Mouse (Mus musculus): Measurements from ENCODE around the gene Baiap2. TPM values are rescaled to one million over a fixed set of nuclear protein-coding genes. Genes with fewer than 3 reads are reported as not detected.
A peak's percentile ranks its signal among the peaks of the same experiment; 100 is the strongest.

The Baiap2 gene
- polyA plus RNA-seq, 1 experiment from 2014 or later = 11.2 TPM

DNA sequence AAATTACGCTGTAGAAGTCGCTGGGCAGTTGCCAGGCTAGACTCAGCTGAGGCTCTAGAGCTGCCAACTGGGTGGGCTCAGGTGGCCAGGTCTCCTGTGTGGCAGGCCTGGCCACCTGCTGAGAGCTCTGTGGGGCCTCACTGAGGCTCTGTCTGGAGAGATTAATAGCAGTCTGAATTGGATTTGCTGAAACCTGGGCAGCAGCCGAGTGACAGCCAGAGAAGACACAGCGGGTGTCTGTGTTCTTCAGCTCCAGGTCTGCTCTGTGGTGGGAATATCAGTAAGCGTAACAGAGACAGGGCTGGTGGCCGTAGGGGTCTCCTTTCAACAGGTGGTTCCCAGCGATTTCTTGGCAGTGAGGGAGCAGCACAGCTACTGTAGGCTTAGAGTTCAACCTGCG is 24.8 kb downstream of the Baiap2 start:
- no peak for ATAC-seq (ENCODE audit: low FRiP score)
- Histone ChIP-seq H3K4me1 (peaks cover 37% of the 10 kb centered on the region), H3K36me3 (replicated peaks) (no peaks in the 10 kb centered on the region), H3K4me2 (no peak overlapping the region), H3K4me3 (replicated peaks) (no peak overlapping the region), H3K9ac (no peak overlapping the region), H3K27me3 (no peaks in the 10 kb centered on the region), H3K9me3 (no peaks in the 10 kb centered on the region), H3K27ac (no peak overlapping the region)
- WGBS = 69% methylated on average over 8 of the region's 8 CpGs

DNA sequence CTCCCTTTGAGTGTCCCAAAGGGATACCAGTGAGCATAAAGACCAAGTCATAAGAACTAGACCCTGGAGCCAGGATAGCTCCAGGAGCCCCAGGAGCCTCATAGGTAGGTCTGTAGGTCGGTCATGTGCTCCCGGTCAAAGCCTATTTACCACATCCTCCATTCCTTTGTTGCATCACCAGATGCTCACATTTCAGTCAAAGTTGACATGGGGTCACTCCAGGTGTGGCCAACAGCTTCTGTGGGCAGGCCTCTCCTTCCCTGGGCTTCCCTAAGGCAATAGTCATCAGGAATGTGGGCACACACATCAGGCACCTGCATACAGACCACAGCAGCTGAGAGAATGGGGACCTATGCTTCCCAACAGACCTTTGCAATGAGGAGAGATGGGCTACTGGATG is 25.3 kb downstream of the Baiap2 start:
- ATAC-seq (ENCODE audit: low FRiP score) = no peak
- Histone ChIP-seq H3K36me3 (replicated peaks) (no peaks in the 10 kb centered on the region), H3K4me3 (replicated peaks) (no peak overlapping the region), H3K4me1 (peaks cover 37% of the 10 kb centered on the region), H3K27ac (no peak overlapping the region), H3K9me3 (no peaks in the 10 kb centered on the region), H3K27me3 (no peaks in the 10 kb centered on the region), H3K9ac (no peak overlapping the region), H3K4me2 (no peak overlapping the region)
- whole genome bisulfite sequencing = 96% methylated on average over 2 of the region's 2 CpGs

DNA sequence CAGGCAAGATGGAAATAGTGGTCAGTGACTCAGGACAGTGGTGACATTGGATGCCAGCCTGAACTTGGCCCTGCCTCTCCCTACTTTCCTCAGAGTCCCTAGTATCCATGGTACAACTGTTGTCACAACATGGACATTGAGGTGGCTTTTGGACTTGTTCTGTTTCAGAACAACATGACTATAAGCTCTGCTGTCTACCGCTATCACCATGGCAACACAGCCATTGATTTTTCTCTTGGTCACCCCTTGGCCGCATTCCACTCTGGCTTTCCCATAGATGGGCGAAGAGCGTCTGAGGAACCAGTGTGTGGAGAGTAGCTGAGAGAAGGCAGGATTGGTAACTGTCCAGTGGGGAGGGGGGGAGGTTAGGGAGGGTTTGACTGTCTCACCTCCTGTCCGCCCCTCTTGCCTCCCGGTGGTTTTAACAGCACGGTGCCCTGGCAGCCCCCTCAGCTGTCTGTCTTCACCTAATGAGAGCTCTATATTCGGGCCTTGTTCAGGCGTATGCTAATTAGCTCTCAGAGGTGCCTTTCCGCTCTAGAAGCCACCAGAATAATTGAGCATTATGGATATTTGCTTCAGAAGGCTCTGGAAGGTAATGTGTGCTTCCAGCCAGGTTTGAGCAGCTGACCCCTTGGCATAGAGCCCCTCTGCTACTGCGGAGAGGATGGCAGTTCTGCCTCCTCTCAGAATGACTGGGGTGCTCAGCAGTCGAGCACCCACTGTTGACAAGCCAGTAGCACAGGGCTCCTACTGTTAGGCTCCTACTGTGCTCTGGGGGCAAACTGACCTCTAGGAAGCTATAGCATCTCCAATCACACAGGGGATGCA is 27.7 kb downstream of the Baiap2 start:
- Histone ChIP-seq H3K9ac (no peak overlapping the region), H3K36me3 (replicated peaks) (no peaks in the 10 kb centered on the region)
- ATAC-seq (ENCODE audit: low FRiP score) = peak; percentile 46; the same call in 1 of the 2 replicates

DNA sequence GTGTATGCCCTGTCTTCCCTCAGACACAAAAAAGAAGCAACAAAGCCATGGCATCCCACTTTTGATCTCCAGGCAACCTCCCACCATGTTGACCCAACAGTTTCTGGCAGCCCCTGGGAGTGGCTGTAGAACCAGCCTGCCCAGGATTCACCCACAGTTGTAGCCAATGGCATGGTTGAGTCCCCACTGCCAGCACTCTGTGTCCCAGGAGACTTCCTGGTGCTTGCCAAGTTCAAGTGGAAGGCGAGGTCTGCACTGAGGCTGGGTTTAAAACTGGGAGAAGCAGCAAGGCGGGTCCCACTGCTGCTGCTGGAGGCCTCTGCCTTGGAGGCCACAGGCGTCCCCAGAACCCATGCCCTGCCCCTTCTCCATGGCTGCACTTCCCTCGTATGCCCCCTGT is 31.2 kb downstream of the Baiap2 start:
- no peak overlapping the region for H3K4me2 ChIP-seq
- H3K9ac ChIP-seq = no peak overlapping the region
- WGBS = 83% methylated on average over 4 of the region's 4 CpGs
- no peaks in the 10 kb centered on the region for H3K36me3 ChIP-seq (replicated peaks)
- H3K27me3 ChIP-seq = no peaks in the 10 kb centered on the region
- H3K9me3 ChIP-seq = no peaks in the 10 kb centered on the region
- no peak for ATAC-seq (ENCODE audit: low FRiP score)
- peaks cover 15% of the 10 kb centered on the region for H3K4me1 ChIP-seq
- H3K4me3 ChIP-seq (replicated peaks) = no peak overlapping the region
- 0 out of 2 replicates have a peak overlapping the region, but pooled peaks have one; percentile 5 for H3K27ac ChIP-seq

More for the DNA sequence above, 27.7 kb downstream of the Baiap2 start:
- peaks cover 26% of the 10 kb centered on the region for H3K4me1 ChIP-seq
- WGBS = 30% methylated on average over 12 of the region's 12 CpGs
- no peak overlapping the region for H3K4me2 ChIP-seq
- H3K4me3 ChIP-seq (replicated peaks) = no peak overlapping the region
- peak overlapping the region; percentile 68 for H3K27ac ChIP-seq
- H3K9me3 ChIP-seq = no peaks in the 10 kb centered on the region
- H3K27me3 ChIP-seq = no peaks in the 10 kb centered on the region

DNA sequence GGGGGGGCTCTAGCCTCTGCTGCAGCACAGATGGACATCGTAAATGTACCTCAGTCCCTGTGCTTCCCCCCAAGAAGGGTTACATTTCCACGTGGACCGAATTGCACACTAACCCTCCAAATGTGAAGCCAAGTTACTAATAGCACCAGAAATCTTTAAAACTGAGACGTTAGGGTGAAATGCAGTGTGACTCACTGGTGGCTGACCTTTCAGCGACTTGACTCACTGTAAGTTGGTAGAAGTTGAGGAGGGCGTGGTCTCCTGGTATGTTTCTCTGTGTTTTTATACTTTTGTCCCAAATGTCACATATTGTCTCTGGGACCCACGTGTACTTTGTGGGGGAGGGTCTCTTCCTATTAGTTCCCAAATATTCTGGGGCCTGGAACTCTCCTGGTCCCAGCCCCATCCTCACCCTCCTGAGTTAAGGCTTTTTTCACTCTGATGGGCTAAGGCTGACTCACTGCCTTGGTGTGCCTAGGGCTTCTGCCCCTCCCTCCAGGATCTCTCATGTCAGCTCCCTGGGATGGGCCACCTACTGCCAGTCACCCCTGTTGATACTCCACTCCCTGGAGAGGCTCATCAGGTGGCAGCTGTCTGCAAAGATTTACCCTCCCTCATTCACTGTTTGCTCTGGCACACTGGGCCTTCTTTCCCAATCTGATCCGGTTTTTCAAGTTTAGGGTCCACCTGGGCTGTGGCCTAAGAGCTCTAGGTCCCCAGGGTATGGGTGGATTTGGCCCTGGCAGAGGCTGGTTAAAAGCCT is 33.4 kb downstream of the Baiap2 start:
- Histone ChIP-seq H3K27ac (no peak overlapping the region), H3K4me2 (no peak overlapping the region), H3K4me3 (replicated peaks) (no peak overlapping the region), H3K36me3 (replicated peaks) (no peaks in the 10 kb centered on the region), H3K27me3 (no peaks in the 10 kb centered on the region), H3K9me3 (no peaks in the 10 kb centered on the region), H3K4me1 (peaks cover 1% of the 10 kb centered on the region), H3K9ac (no peak overlapping the region)
- no peak for ATAC-seq (ENCODE audit: low FRiP score)
- 87% methylated on average over 8 of the region's 8 CpGs for WGBS

DNA sequence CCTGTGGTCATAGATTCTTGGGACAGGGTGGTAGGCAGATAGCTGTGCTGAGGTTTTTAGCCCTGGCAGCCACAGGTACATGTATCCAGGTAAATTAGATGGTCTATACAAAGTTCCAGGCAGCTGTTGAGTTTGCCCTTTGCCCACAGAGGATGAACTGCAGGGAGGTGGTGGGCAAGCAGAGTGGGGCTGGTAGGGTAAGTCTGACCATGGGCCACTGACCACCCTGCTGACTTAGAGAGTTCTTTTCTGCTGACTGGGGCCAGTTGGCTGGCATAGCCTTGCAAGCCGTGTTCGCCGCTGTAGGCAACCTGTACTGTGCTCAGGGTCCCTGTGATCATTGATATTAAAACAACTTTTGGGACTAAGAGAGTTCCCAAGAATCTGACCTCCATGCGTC is 36.1 kb downstream of the Baiap2 start:
- Histone ChIP-seq H3K27ac (no peak overlapping the region), H3K27me3 (no peaks in the 10 kb centered on the region), H3K9ac (no peak overlapping the region), H3K9me3 (no peaks in the 10 kb centered on the region), H3K4me3 (replicated peaks) (no peak overlapping the region), H3K36me3 (replicated peaks) (peaks cover 5% of the 10 kb centered on the region; the same call in 1 of the 2 replicates), H3K4me2 (no peak overlapping the region), H3K4me1 (no peaks in the 10 kb centered on the region)
- no peak for ATAC-seq (ENCODE audit: low FRiP score)
- WGBS = 94% methylated on average over 4 of the region's 4 CpGs

DNA sequence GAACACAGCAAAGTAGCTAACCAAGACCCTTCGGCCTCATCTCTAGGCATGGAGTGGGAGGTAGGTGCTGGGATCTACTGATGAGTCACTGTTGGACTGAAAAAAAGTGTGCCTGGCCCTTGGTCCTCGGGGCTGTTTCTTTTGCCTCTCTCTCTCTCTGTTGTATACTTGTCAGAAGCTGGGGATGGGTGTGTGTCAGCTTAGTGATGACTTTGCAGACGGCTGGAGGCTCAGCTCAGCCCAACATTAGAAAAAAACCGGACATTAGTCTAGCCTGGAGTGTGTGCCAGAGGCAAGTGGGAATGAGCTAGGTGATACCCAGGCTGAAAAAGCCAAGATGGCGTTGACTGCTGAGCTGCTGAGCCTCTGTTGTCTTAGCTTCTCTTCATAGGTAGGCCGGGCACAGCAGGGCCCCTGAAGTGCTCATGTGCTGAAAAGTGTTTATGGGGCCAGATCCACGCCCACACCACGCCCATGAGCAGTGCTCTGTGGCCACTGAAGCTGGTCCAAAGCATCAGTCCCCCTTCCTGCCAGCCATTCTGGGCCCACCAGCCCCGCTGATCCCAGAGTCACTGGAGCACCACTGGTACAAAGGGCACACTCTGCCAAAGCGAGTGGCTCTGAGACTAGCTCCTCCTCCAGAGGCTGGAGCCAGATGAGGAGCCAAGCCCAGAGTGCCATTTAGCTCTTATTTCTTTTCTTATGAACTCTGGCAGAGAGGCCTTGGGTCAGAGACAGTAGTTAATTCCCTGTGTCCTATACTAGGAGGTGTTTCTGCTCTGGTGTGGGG is 37.2 kb downstream of the Baiap2 start:
- 83% methylated on average over 10 of the region's 10 CpGs for WGBS
- no peak overlapping the region for H3K4me3 ChIP-seq (replicated peaks)
- no peak for ATAC-seq (ENCODE audit: low FRiP score)

DNA sequence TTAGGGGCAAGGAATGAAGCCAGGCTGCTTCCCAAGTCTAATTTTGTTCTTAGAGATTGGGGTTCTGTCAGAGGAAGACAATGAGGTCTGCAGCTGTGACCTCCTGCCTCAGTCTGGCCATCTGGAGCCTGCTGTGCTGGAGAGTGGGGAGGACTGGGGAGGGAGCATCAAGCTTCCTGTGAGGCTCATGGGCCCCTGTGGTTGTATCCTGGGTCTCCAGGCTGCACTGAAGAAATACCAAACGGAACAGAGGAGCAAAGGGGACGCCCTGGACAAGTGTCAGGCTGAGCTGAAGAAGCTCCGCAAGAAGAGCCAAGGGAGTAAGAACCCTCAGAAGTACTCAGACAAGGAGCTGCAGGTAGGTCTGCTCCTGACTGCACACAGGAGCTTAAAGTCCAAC is 39.2 kb downstream of the Baiap2 start:
- ATAC-seq (ENCODE audit: low FRiP score) = no peak

More for the DNA sequence above, 37.2 kb downstream of the Baiap2 start:
- H3K9ac ChIP-seq = no peak overlapping the region
- no peaks in the 10 kb centered on the region for H3K4me1 ChIP-seq
- H3K4me2 ChIP-seq = no peak overlapping the region
- no peak overlapping the region for H3K27ac ChIP-seq
- no peaks in the 10 kb centered on the region for H3K9me3 ChIP-seq
- no peaks in the 10 kb centered on the region for H3K27me3 ChIP-seq
- peaks cover 10% of the 10 kb centered on the region; the same call in 1 of the 2 replicates for H3K36me3 ChIP-seq (replicated peaks)

DNA sequence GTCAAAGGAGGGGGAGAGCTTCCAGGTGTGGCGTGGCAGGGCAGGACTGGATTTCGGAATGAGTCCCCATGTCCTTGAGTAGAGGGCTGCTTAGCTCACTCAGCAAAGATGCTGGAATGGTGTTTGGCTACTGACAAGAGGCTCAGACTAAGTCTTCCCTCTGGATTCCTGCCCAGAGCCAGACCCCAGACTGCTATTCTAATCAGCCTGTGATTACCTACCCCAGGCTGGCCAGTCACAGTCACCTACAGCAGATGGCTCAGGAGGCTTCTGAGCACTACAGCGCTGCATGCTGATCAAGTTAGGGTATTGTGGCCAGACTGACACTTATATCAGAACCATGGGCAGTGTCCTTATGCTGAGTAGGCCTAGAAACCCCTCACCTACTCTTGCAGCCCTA is 39.7 kb downstream of the Baiap2 start:
- 87% methylated on average over 3 of the region's 3 CpGs for WGBS
- Histone ChIP-seq H3K36me3 (replicated peaks) (peaks cover 10% of the 10 kb centered on the region; the same call in 1 of the 2 replicates), H3K4me2 (no peak overlapping the region), H3K4me1 (no peaks in the 10 kb centered on the region), H3K27me3 (no peaks in the 10 kb centered on the region), H3K4me3 (replicated peaks) (no peak overlapping the region), H3K9me3 (no peaks in the 10 kb centered on the region), H3K9ac (no peak overlapping the region), H3K27ac (no peak overlapping the region)
- no peak for ATAC-seq (ENCODE audit: low FRiP score)

More for the DNA sequence above, 39.2 kb downstream of the Baiap2 start:
- no peaks in the 10 kb centered on the region for H3K9me3 ChIP-seq
- H3K9ac ChIP-seq = no peak overlapping the region
- H3K27me3 ChIP-seq = no peaks in the 10 kb centered on the region
- H3K4me1 ChIP-seq = no peaks in the 10 kb centered on the region
- no peak overlapping the region for H3K4me2 ChIP-seq
- 78% methylated on average over 3 of the region's 3 CpGs for WGBS
- no peak overlapping the region for H3K4me3 ChIP-seq (replicated peaks)
- H3K27ac ChIP-seq = no peak overlapping the region
- H3K36me3 ChIP-seq (replicated peaks) = peaks cover 10% of the 10 kb centered on the region; the same call in 1 of the 2 replicates

DNA sequence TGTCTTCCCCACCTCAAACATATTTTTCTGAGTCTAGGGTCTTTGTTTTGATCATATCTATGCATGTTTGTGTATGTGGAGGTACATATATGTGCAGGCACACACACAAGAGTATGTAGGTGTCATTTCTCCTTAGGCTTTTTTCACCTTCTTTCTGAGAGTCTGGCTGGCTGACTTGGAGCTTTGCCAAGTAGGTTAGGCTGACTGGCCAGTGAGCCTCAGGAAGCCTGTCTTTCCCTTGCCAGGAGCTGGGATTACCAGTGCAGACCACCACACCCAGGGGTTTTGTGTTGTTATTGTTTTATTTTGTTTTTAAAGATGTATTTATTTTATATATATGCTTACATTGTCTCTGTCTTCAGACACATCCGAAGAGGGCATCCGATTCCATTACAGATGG is 40.6 kb downstream of the Baiap2 start:
- Histone ChIP-seq H3K4me1 (0 out of 2 replicates have a peak, but pooled peaks cover 4% of the 10 kb centered on the region), H3K4me3 (replicated peaks) (no peak overlapping the region), H3K27ac (no peak overlapping the region; the same call in 1 of the 2 replicates), H3K27me3 (no peaks in the 10 kb centered on the region), H3K36me3 (replicated peaks) (peaks cover 10% of the 10 kb centered on the region; the same call in 1 of the 2 replicates), H3K9ac (no peak overlapping the region), H3K9me3 (no peaks in the 10 kb centered on the region), H3K4me2 (no peak overlapping the region)
- ATAC-seq (ENCODE audit: low FRiP score) = no peak
- 95% methylated on average over 2 of the region's 2 CpGs for WGBS

DNA sequence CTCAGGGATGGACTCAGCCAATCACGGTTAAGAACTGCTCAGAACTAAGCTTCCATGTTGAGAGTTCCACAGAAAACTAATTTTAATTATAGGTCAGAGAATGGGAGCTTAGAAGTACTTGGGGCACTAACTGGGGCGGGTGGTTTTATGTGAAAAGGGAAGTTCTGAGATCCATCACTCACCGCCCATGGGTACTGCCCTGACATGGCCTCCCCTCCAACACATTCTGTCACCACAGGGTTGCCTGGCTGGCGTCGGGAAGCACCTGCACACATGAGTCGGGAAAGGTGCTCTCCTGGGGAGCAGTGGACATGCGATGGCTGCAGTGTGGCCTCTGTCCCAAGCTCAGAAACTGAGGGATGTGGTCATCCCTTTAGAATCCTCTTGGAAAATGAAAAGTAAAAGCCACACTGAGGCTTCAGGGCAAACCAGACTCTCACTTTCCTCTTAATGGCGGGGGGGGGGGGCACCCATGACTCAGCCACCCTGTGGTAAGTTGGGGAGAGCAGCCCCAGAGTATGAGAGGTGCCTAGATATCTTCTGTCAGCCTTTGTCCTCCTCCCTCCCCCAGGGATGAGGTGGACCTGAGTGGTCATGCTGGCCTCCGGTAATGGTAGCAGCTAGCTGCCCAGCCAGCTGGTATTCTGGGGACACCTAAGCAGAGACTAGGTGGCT is 44.3 kb downstream of the Baiap2 start:
- Histone ChIP-seq H3K4me1 (peaks cover 36% of the 10 kb centered on the region), H3K4me3 (replicated peaks) (no peak overlapping the region), H3K27me3 (no peaks in the 10 kb centered on the region), H3K9ac (no peak overlapping the region), H3K9me3 (no peaks in the 10 kb centered on the region), H3K27ac (no peak overlapping the region), H3K36me3 (replicated peaks) (peaks cover 6% of the 10 kb centered on the region; the same call in 1 of the 2 replicates), H3K4me2 (no peak overlapping the region)
- ATAC-seq (ENCODE audit: low FRiP score) = no peak
- WGBS = 88% methylated on average over 9 of the region's 9 CpGs

Data from forebrain, embryonic 12.5 days (tissue).